ENCODE assay signal across 8 mouse cellular contexts in the genomic region with DNA sequence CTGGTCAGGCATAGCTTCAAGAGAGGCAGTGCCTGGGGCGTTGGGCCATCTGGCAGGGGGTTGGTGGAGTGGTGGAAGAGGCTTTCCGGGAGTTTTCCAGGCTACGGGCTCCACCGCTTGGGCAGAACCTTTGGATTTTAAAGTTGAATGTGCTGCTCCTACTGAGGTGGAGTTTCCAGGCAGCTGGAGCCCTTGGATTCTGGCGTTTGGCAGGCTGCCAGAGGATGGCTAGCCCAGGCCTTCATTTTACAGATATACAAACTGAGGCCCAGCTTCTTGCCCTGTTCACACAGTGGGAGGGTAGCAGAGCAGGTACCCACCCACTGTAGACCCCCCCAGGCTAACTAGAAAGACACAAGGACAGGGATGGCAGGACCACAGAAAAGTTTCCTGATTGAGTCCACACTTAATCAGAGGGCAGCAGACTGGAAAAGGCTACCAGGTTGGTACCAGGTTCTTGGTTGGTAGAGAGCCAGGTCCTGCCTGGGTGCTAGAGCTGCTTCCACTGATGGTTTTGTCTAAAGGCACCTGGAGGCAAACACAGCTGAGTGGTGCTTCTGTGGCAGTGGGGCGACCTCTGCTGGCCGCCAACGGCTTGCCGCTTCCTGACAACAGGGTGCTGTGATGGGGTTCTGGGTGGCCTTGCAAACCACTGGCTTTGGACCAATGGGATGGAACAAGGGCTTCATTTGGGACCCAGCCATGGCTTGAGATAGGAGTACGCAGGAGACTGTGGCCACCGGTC.
A peak's percentile ranks its signal among the peaks of the same experiment; 100 is the strongest.
DNase-seq lines count a peak whose midpoint lies in the region; ATAC-seq and TF ChIP-seq lines count a peak whose summit lies in the region.

No protein-coding gene starts in this region.

- no peak for TF ChIP-seq EP300 in lung, postnatal 0 days (IDR thresholded peaks at IDR 0.05)

- peak overlapping the region; percentile 81 for H3K27ac ChIP-seq in hindbrain, embryonic 12.5 days
- H3K27ac ChIP-seq in lung, postnatal 0 days (ENCODE audit: low read length), result no peak overlapping the region

- no peaks in the 10 kb centered on the region for H3K9me3 ChIP-seq in hindbrain, embryonic 12.5 days (replicated peaks)
- H3K9me3 ChIP-seq in lung, postnatal 0 days (ENCODE audit: low read length), result no peaks in the 10 kb centered on the region

- no peak overlapping the region for H3K4me3 ChIP-seq in hindbrain, embryonic 12.5 days
- no peak overlapping the region for H3K4me3 ChIP-seq in lung, postnatal 0 days (ENCODE audit: low read depth, low read length)

- peak; percentile 81 for DNase-seq in NIH3T3 (ENCODE audit: low read depth)
- DNase-seq in cerebellum, postnatal 10 days, result peak; percentile 94
- DNase-seq in frontal cortex, postnatal 14 days (ENCODE audit: low spot score in 2 of 2), result peak; percentile 68 to 85
- DNase-seq in layer of hippocampus, postnatal 10 days (ENCODE audit: low spot score in 2 of 2), result peak; percentile 89 to 94
- DNase-seq in lung, postnatal 0 days (ENCODE audit: low spot score), result peak; percentile 88
- peak; percentile 85 for DNase-seq in ovary, postnatal 14 days (ENCODE audit: low spot score)
- DNase-seq in thymus, postnatal 14 days, result peak; percentile 92

- 29% methylated on average over 11 of the region's 11 CpGs for WGBS in hindbrain, embryonic 12.5 days
- 14% methylated on average over 11 of the region's 11 CpGs for WGBS in lung, postnatal 0 days

- no peak overlapping the region for H3K9ac ChIP-seq in hindbrain, embryonic 12.5 days
- H3K9ac ChIP-seq in lung, postnatal 0 days (replicated peaks; ENCODE audit: low read depth), result no peak overlapping the region

- peak; percentile 98 for TF ChIP-seq CTCF in lung, postnatal 0 days (IDR thresholded peaks at IDR 0.05)

- H3K4me2 ChIP-seq in hindbrain, embryonic 12.5 days (replicated peaks), result no peak overlapping the region
- no peak overlapping the region for H3K4me2 ChIP-seq in lung, postnatal 0 days (replicated peaks; ENCODE audit: low read depth, low read length)

- peaks cover 7% of the 10 kb centered on the region; the same call in 1 of the 2 replicates for H3K36me3 ChIP-seq in hindbrain, embryonic 12.5 days
- H3K36me3 ChIP-seq in lung, postnatal 0 days (ENCODE audit: insufficient read depth, low read length), result no peaks in the 10 kb centered on the region

- peaks cover 47% of the 10 kb centered on the region for H3K4me1 ChIP-seq in hindbrain, embryonic 12.5 days
- no peaks in the 10 kb centered on the region; the same call in 1 of the 2 replicates for H3K4me1 ChIP-seq in lung, postnatal 0 days (ENCODE audit: insufficient read depth, low read depth, low read length)

- H3K27me3 ChIP-seq in hindbrain, embryonic 12.5 days, result no peaks in the 10 kb centered on the region
- no peaks in the 10 kb centered on the region for H3K27me3 ChIP-seq in lung, postnatal 0 days (replicated peaks; ENCODE audit: insufficient read depth, low read length)

- peak; percentile 60 for ATAC-seq in hindbrain, embryonic 12.5 days (ENCODE audit: low FRiP score)
- peak; percentile 79 for ATAC-seq in lung, postnatal 0 days
